Mouse (Mus musculus): Measurements from ENCODE around the gene Gpa33.

DNA sequence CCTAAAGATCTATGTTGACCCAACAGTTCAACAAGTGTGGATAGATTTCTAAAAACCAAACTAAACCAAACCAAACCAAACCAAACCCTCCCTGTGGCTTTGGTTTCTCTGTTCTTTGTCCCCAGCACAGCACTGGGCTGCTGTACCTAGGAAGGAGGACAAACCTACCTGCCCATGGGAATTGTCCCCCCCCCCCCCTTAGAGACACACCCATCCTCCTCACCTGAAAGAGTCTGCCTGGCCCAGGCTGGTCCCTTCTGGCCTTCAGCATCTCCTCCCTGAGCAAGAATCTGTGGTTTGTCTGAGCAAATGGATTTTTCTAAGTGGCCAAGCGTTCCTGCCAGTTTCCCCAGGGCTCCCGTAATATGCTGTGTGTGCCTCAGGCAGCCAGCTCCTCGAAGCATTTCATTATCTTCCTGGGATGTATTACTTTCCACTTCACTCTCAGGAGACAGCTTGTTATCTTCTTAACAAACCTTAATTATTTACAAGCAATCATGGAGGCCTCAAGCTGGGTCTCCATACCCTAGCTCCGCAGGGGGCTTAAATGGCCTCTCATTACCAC, 9.7 kb downstream of the Gpa33 start:
- TF ChIP-seq CTCF (IDR thresholded peaks at IDR 0.05; ENCODE audit: low read depth) (no peak), EP300 (IDR thresholded peaks at IDR 0.05; ENCODE audit: low read depth) (no peak)
